Mouse (Mus musculus): Measurements from ENCODE around the gene Hist1h1c. TPM values are rescaled to one million over a fixed set of nuclear protein-coding genes. Genes with fewer than 3 reads are reported as not detected.
"Not testable (repeated sequence)": the region's sequence is repeated elsewhere in the genome, so short reads cannot be mapped to it uniquely, and the experiment has no call there.

The Hist1h1c gene
- polyA plus RNA-seq, 1 experiment from 2014 or later: 30.8 TPM

- Histone ChIP-seq H3K9ac (ENCODE audit: low read length) (no peak overlapping the region), H3K4me3 (ENCODE audit: low read depth, low read length) (no peak overlapping the region), H3K27ac (ENCODE audit: low read depth) (no peak overlapping the region), H3K36me3 (ENCODE audit: control insufficient read depth, insufficient read depth, low read length) (no peaks in the 10 kb centered on the region), H3K9me3 (ENCODE audit: control insufficient read depth, low read length) (no peaks in the 10 kb centered on the region), H3K4me2 (ENCODE audit: low read length) (no peak overlapping the region), H3K4me1 (replicated peaks; ENCODE audit: control insufficient read depth, insufficient read depth, low read length) (peaks cover 13% of the 10 kb centered on the region), H3K27me3 (replicated peaks; ENCODE audit: control insufficient read depth, insufficient read depth, low read length) (no peaks in the 10 kb centered on the region)
- no peak for ATAC-seq (replicated peaks; ENCODE audit: low FRiP score, low TSS enrichment, low read depth)
- 55% methylated on average over 1 of the region's 1 CpGs for WGBS
- no peak for DNase-seq (ENCODE audit: low spot score)
Observed at GRCm38 (mm10) chr13:23765172-23765513, 26.5 kb downstream of the Hist1h1c start.

GRCm38 (mm10) chr13:23766772-23767171 lies 28.2 kb downstream of the Hist1h1c start:
- DNase-seq (ENCODE audit: low spot score) (no peak), ATAC-seq (replicated peaks; ENCODE audit: low FRiP score, low TSS enrichment, low read depth) (no peak)
- H3K4me2 ChIP-seq (ENCODE audit: low read length): no peak overlapping the region
- H3K4me1 ChIP-seq (replicated peaks; ENCODE audit: control insufficient read depth, insufficient read depth, low read length): peaks cover 16% of the 10 kb centered on the region
- H3K36me3 ChIP-seq (ENCODE audit: control insufficient read depth, insufficient read depth, low read length): no peaks in the 10 kb centered on the region
- H3K27me3 ChIP-seq (replicated peaks; ENCODE audit: control insufficient read depth, insufficient read depth, low read length): no peaks in the 10 kb centered on the region
- H3K4me3 ChIP-seq (ENCODE audit: low read depth, low read length): no peak overlapping the region
- no peak overlapping the region for H3K9ac ChIP-seq (ENCODE audit: low read length)
- H3K27ac ChIP-seq (ENCODE audit: low read depth): no peak overlapping the region
- no peaks in the 10 kb centered on the region for H3K9me3 ChIP-seq (ENCODE audit: control insufficient read depth, low read length)

- H3K4me2 ChIP-seq (ENCODE audit: low read length): no peak overlapping the region
- no peak for ATAC-seq (replicated peaks; ENCODE audit: low FRiP score, low TSS enrichment, low read depth)
- no peaks in the 10 kb centered on the region for H3K9me3 ChIP-seq (ENCODE audit: control insufficient read depth, low read length)
- H3K4me3 ChIP-seq (ENCODE audit: low read depth, low read length): no peak overlapping the region
- H3K27me3 ChIP-seq (replicated peaks; ENCODE audit: control insufficient read depth, insufficient read depth, low read length): no peaks in the 10 kb centered on the region
- no peak for DNase-seq (ENCODE audit: low spot score)
- 55% methylated on average over 5 of the region's 5 CpGs for WGBS
- peaks cover 13% of the 10 kb centered on the region for H3K4me1 ChIP-seq (replicated peaks; ENCODE audit: control insufficient read depth, insufficient read depth, low read length)
- H3K27ac ChIP-seq (ENCODE audit: low read depth): no peak overlapping the region
- H3K36me3 ChIP-seq (ENCODE audit: control insufficient read depth, insufficient read depth, low read length): no peaks in the 10 kb centered on the region
- no peak overlapping the region for H3K9ac ChIP-seq (ENCODE audit: low read length)
Observed at GRCm38 (mm10) chr13:23768834-23769397, 30.3 kb downstream of the Hist1h1c start.

- H3K27me3 ChIP-seq (replicated peaks; ENCODE audit: control insufficient read depth, insufficient read depth, low read length); DNase-seq (ENCODE audit: low spot score); H3K4me2 ChIP-seq (ENCODE audit: low read length); H3K36me3 ChIP-seq (ENCODE audit: control insufficient read depth, insufficient read depth, low read length); H3K4me3 ChIP-seq (ENCODE audit: low read depth, low read length); H3K27ac ChIP-seq (ENCODE audit: low read depth); H3K9me3 ChIP-seq (ENCODE audit: control insufficient read depth, low read length); ATAC-seq (replicated peaks; ENCODE audit: low FRiP score, low TSS enrichment, low read depth); H3K4me1 ChIP-seq (replicated peaks; ENCODE audit: control insufficient read depth, insufficient read depth, low read length); H3K9ac ChIP-seq (ENCODE audit: low read length): not testable (repeated sequence)
- whole genome bisulfite sequencing: 85% methylated on average over 2 of the region's 2 CpGs
Observed at GRCm38 (mm10) chr13:23769613-23770012, 31.0 kb downstream of the Hist1h1c start, which contains the start of gene Trim38. Gene Trim38 (plus strand): TSS chr13:23769913.

GRCm38 (mm10) chr13:23772561-23773313 lies 34.1 kb downstream of the Hist1h1c start:
- peak; percentile 83 for ATAC-seq (replicated peaks; ENCODE audit: low FRiP score, low TSS enrichment, low read depth)
- no peaks in the 10 kb centered on the region for H3K27me3 ChIP-seq (replicated peaks; ENCODE audit: control insufficient read depth, insufficient read depth, low read length)
- H3K4me3 ChIP-seq (ENCODE audit: low read depth, low read length): no peak overlapping the region
- 22% methylated on average over 21 of the region's 21 CpGs for WGBS
- H3K9me3 ChIP-seq (ENCODE audit: control insufficient read depth, low read length): no peaks in the 10 kb centered on the region
- peak overlapping the region; percentile 36 for H3K4me2 ChIP-seq (ENCODE audit: low read length)
- DNase-seq (ENCODE audit: low spot score): no peak
- H3K36me3 ChIP-seq (ENCODE audit: control insufficient read depth, insufficient read depth, low read length): no peaks in the 10 kb centered on the region
- peaks cover 7% of the 10 kb centered on the region; the same call in 1 of the 2 replicates for H3K4me1 ChIP-seq (replicated peaks; ENCODE audit: control insufficient read depth, insufficient read depth, low read length)
- H3K27ac ChIP-seq (ENCODE audit: low read depth): no peak overlapping the region
- no peak overlapping the region for H3K9ac ChIP-seq (ENCODE audit: low read length)

- no peaks in the 10 kb centered on the region for H3K27me3 ChIP-seq (replicated peaks; ENCODE audit: control insufficient read depth, insufficient read depth, low read length)
- no peak overlapping the region for H3K4me2 ChIP-seq (ENCODE audit: low read length)
- ATAC-seq (replicated peaks; ENCODE audit: low FRiP score, low TSS enrichment, low read depth) (no peak), DNase-seq (ENCODE audit: low spot score) (no peak)
- H3K4me1 ChIP-seq (replicated peaks; ENCODE audit: control insufficient read depth, insufficient read depth, low read length): no peaks in the 10 kb centered on the region
- H3K4me3 ChIP-seq (ENCODE audit: low read depth, low read length): no peak overlapping the region
- H3K9ac ChIP-seq (ENCODE audit: low read length): no peak overlapping the region
- 93% methylated on average over 7 of the region's 7 CpGs for WGBS
- no peaks in the 10 kb centered on the region for H3K9me3 ChIP-seq (ENCODE audit: control insufficient read depth, low read length)
- no peaks in the 10 kb centered on the region for H3K36me3 ChIP-seq (ENCODE audit: control insufficient read depth, insufficient read depth, low read length)
- H3K27ac ChIP-seq (ENCODE audit: low read depth): no peak overlapping the region
Observed at GRCm38 (mm10) chr13:23778339-23778738, 39.7 kb downstream of the Hist1h1c start.

- H3K9me3 ChIP-seq (ENCODE audit: control insufficient read depth, low read length): no peaks in the 10 kb centered on the region
- no peaks in the 10 kb centered on the region for H3K4me1 ChIP-seq (replicated peaks; ENCODE audit: control insufficient read depth, insufficient read depth, low read length)
- no peak overlapping the region for H3K27ac ChIP-seq (ENCODE audit: low read depth)
- no peak overlapping the region for H3K9ac ChIP-seq (ENCODE audit: low read length)
- 69% methylated on average over 4 of the region's 4 CpGs for WGBS
- no peak overlapping the region for H3K4me2 ChIP-seq (ENCODE audit: low read length)
- no peak overlapping the region for H3K4me3 ChIP-seq (ENCODE audit: low read depth, low read length)
- H3K27me3 ChIP-seq (replicated peaks; ENCODE audit: control insufficient read depth, insufficient read depth, low read length): no peaks in the 10 kb centered on the region
- H3K36me3 ChIP-seq (ENCODE audit: control insufficient read depth, insufficient read depth, low read length): no peaks in the 10 kb centered on the region
- no peak for DNase-seq (ENCODE audit: low spot score)
- no peak for ATAC-seq (replicated peaks; ENCODE audit: low FRiP score, low TSS enrichment, low read depth)
Observed at GRCm38 (mm10) chr13:23779025-23779424, 40.4 kb downstream of the Hist1h1c start.
